Mouse (Mus musculus) neutrophil, adult 59 days (primary cell): ENCODE data around the gene Prss56. TPM values are rescaled to one million over a fixed set of nuclear protein-coding genes. Genes with fewer than 3 reads are reported as not detected.

ENCODE experiments used
- total RNA-seq, 2 experiments: library from RNA; stranded (reverse); gene quantifications; 1 replicate in 1 of 2; 2 replicates in 1 of 2; pipeline ENCODE4 v1.2.4; 2023

Prss56 gene
- not detected for total RNA-seq

DNA sequence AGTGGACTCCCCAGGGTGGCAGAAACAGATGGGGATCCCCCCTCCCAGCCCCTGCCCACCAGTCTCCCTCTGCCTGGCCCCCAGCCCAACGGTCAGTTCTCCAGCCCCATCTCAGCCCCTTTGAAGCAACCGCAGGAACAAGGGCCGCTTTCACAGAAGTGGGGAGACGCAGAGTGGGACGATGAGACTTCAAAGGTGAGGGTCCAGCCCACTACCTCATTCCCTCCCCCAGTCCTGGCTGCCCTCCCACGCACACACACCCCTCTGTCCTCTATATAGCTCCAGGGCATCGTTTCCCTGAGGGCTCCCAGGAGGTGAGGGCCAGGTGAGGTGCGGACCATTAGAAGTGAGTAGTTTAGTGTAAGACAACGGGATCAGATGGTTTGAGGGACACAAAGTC is at the start of gene Prss56:
TSS of gene Prss56 (plus strand) at position 301 of the 400 bp plus-strand sequence.

DNA sequence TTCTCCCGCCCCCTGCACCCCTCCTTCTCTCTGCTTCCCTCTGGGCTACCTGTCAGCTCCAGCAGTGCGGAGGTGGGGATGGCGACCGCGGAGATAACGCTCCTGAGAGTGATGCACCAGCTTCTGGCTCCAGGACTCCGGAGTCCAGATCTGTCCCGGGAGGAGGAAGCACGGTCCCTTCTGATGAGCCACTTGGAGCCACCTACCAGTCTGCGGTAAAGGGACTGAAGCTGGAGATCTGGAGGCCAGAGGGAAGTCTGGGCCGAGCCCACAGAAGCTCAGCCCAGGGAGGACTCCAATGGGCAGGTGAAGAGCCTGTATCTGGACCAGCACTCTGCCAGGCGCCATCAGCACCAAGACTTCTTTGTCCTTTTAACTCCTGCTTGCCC is 26.9 kb upstream of the Prss56 start, which contains the start of gene Ecel1:
TSS of gene Ecel1 (minus strand) at position 323 of the 389 bp plus-strand sequence.

DNA sequence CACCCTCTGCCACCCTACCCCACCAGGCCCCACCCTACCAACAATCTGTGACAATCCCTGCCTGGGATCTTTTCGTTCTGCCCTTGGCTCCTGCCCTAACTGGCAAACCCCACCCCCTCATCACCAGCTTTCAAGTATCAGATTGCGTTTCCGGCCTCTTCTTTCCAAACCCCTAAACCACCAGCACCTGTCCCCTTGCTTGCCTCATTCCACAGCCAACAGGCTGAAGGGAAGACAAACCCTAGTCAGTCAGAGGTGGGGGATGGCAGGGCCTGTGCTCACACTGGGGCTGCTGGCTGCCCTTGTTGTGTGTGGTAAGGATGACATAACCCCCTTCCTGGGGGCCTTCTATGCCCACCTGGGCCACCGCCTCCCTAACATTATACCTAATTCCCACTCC is 7.3 kb downstream of the Prss56 start, which contains the start of gene Chrnd:
TSS of gene Chrnd (plus strand) at position 179 of the 400 bp plus-strand sequence.

DNA sequence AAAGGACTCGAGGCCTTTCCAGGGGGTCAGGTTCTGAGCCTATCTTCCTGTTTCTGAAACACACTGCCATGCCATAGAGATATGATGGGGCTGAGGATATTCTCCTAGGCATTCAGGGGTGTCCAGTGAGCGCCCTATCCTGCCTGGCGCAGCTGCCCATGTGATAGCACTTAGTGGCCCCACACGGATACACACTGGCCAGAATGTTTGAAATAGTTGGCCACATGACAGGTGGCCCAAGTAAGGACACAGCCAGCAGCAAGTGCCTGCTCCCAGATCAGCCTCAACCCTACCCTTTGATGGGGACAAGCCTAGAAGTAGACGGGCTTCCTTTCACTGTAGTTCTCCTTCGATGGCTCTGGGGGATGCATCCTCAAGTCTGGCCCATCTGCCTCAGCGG is 21.4 kb downstream of the Prss56 start, which contains the start of gene Chrng:
TSS of gene Chrng (plus strand) at position 193 of the 400 bp plus-strand sequence.

GRCm38 (mm10) chr1:87213735-87214704 is 30.9 kb downstream of the Prss56 start, which contains the start of gene Eif4e2:
TSS of gene Eif4e2 (plus strand) at chr1:87213914.

Other genes with a start within 250 kb of the Prss56 start
- not detected for gene Alppl2, start 93.4 kb upstream of the Prss56 start, total RNA-seq
- not detected for gene Alpi, start 81.7 kb upstream of the Prss56 start, total RNA-seq
- not detected for gene Akp3, start 58.3 kb upstream of the Prss56 start, total RNA-seq
- gene Ecel1, start 26.8 kb upstream of the Prss56 start, total RNA-seq = not detected
- not detected for gene Chrnd, start 7.3 kb downstream of the Prss56 start, total RNA-seq
- gene Chrng, start 21.3 kb downstream of the Prss56 start, total RNA-seq = not detected
- 10 to 100 TPM; 61.6 to 73.4 TPM for gene Eif4e2, start 30.6 kb downstream of the Prss56 start, total RNA-seq
- under 1 TPM in 1 of 2 experiments, not detected in 1; 0.27 TPM for gene Efhd1, start 81.0 kb downstream of the Prss56 start, total RNA-seq
- 10 to 100 TPM; 63.9 to 65.2 TPM for gene Gigyf2, start 143.7 kb downstream of the Prss56 start, total RNA-seq
- gene Kcnj13, start 211.4 kb downstream of the Prss56 start, total RNA-seq = not detected